Mouse (Mus musculus): ENCODE results near the gene Ube2r2.
A peak's percentile ranks its signal among the peaks of the same experiment; 100 is the strongest.

The Ube2r2 gene

DNA sequence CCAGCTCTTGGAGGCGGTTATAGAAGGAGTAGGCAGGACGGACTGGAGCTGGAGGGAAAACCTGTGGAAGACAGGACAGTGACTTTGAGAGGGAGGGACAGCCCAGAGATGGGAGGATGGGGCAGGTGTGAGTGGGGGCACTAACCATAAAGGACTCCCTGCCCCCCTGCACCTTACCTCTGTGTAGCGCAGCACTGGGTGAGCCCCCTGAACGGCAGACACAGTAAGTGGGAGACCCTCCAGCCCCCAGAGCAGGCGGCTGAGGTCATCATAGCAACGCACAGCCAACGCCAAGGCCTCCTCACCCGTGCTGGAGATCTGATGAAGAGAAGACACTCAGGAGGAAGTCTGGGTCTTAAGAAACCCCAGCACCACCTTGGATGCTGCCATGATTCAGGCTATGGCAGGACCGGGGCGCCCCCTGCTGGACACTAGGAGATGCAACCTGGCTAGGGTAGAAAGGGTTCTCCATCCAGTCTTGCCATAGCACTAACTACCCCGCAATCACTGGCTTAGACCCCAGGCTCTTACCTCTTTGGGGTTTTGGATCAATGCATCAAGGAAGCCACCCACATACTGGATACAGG, 16.7 kb upstream of the Ube2r2 start:
- DNase-seq (ENCODE audit: low spot score in 2 of 2) = peak in 1 of 2 experiments; percentile 27

DNA sequence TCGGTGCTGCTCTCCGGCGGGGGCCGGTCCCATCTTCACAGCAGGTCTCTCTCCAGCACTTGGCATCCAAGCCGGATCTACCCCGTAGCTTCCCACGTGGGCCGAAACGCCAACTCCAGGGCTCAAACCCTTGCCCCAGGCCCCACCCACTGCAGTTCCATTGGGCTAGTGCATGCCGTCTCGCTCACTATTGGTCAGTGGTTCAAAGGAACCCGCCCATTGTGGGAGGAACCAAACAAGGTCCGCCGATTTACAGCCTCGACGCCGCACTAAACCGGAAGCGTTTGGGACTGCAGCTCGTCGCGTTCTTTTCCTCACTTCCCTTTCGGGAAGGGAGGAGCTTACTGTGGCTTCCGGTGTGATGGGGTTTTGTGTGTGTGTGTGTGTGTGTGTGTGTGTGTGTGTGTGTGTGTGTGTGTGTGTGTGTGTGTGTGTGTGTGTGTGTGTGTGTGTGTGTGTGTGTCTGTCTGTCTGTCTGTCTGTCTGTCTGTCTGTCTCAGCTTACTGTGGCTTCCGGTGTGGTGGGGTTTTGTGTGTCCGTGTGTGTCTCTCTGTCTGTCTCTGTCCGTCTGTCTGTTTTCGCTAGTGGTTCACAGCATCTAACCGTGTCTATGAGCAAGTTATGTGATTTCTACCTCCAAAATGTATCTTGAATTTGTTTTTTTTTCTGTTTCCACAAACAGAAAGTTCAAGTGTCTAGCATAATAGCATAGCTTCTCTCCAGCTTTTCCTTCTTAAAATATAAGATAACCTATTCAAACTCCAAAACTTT, 11.2 kb upstream of the Ube2r2 start, which contains the start of gene Nol6:
Nol6 (minus strand) TSS at position 276 of the 772 bp plus-strand sequence.
- DNase-seq (ENCODE audit: low spot score in 2 of 2) = peak; percentile 99

DNA sequence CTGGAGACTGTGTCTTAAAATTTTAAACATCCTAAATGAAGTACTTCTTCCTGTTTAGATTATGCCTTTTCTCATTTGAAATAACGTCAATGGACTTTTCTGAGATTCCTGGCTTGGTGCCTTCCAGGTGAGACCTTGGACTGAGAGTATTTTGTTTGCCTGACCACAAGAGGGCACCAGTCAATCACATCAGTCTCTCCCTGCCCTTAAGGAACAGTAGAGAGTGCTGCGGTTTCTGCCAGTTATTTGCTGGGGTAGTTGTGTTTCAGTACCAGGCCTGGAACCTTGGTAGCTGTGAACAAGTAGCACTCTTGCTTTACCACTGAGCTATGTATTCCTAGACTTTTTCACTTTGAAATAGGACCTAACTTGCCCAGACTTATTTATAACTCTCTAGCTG, 6.1 kb upstream of the Ube2r2 start:
- peak; percentile 50 to 54 for DNase-seq (ENCODE audit: low spot score in 2 of 2)

DNA sequence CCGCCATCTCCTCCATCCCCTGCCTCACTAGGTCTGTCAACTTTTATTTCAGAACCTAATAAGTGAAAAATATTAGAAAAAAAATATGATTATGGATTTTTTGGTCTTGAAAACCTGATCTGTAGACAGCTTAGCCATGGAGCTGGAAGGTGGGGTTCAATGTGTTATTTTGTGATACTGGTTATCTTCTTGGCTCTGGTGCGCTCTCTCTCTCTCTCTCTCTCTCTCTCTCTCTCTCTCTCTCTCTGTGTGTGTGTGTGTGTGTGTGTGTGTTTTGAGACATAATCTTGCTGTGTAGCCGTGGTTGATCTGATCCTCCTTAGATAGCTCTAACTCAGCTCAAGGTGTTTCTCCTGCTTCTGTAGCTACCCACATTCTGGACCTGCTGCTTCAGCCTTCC, 5.7 kb upstream of the Ube2r2 start:
- DNase-seq (ENCODE audit: low spot score in 2 of 2) = no peak

DNA sequence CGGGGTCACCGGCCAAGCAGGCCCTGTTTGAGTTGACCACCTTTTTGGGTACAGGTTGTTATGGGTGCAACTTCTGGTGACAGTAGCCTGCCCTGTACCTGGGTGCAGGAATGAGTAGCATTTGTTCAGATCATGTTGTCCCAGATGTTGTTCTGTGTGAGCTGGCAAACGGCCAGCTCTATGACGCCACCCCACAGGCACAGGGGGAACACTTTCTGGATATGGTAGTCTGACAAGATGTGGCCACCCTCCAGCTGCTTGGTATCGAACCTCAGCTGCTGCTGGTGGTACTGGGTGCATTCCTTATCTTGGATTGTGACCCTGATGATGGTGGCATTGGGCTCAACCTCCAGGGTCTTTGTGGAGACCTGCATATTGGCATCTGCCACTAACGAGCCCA, 3.1 kb upstream of the Ube2r2 start:
- no peak for DNase-seq (ENCODE audit: low spot score in 2 of 2)

DNA sequence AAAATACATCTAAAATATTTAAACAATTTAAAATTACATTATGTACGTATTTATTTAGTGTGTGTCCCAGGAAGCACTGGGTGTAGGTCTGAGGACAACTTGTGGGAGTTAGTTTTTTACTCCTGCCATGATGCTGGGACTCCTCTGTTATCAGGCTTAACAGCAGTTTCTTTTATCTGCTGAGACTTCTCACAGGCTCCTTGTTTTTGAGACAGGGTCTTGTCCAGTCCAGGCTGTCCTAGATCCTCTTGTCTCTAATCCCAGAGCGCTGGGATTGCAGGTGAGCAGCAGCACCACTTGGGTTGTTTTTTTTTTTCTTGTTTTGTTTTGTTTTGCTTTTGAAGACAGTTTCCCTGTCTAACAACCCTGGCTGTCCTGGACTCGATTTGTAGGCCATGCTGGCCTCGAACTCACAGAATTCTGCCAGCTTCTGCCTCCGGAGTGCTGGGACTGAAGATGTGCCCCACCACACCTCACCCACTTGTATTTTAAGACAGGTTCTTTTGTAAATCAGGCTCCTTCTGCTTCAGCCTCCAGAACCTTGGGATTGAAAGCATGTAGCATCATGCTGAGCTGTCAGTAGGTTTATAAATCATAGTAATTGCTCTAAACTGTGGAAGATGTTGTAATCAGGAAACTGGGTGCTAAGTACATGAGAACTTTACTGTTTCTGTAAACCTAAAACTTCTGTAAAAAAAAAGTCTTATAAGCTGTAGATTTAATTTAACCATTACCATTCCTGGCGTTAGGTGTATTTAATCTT, 1.8 kb upstream of the Ube2r2 start:
- DNase-seq (ENCODE audit: low spot score in 2 of 2) = no peak

DNA sequence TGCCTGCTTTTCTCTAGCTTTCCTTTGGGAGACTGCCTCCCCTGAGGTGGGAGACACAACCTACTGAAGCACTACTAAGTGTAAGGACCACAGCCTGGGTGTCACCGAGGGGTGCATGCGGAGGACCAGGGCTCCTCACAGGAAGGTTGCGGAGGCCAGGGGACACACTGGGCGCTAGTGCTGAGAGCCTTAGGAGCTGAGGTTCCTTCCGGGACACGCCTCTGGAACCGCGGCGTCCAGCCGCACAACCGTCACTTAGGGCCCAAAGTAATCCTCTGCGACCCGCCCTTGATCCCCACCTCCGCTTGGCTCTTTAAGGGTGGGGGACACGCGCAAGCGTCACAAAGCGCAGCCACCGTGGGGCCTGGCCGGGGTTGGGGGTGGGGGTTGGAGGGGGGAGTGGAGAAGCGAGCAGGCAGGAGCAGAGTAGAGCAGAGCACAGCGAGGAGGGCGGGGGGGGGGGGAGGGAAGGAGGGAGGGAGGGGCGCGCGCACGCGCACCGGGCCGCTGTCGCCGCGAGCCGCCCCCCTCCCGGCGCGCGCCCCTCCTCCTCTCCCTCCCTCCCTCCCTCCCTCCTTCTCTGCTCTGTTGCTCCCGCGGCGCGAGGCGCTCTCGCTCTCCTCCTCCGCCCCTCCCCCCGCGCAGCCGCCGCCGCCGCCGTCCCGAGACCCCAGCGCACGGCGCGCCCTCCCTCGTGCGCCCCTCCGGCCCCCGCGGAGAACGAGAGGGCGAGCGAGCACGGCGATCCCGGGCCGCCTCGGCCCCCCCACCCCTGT, 420 bp upstream of the Ube2r2 start:
- DNase-seq (ENCODE audit: low spot score in 2 of 2) = peak; percentile 83 to 84

DNA sequence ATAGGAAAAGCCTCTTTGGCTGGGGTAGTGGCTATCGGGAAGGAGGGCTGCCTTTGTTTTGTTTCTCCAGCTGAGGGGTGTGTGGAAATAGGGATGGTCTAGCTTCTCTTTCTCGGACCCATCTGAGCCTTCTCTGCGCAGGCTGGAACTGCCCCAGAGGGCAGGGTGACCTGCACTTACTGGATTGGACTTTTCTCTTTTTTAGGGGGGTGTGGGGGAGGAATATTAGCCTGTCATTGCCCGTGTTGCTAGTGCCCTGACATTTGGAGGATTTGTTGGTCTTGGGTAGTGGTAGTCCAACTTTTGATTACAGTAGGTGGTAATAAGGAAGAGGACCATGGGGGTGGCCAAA, 887 bp downstream of the Ube2r2 start:
- peak; percentile 58 to 63 for DNase-seq (ENCODE audit: low spot score in 2 of 2)

DNA sequence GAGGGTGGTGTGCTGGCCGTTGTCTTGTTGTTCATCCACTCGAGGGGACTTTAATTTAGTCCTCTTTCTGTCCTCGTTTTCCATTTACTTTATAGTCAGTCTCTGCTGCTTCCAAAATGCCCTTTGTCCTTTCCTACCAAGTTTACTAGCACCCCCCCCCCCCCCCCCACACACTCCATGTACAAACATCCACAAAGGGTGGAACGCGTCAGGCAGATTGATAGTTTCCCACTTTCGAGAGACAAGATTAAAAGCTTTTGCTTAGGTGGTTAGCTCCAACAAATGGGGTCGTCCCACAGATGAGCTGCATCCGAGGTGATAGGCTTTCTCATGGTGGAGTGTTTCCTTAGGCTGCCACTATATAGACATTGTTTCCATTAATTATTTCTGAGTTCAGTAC, 1.3 kb downstream of the Ube2r2 start:
- no peak for DNase-seq (ENCODE audit: low spot score in 2 of 2)

DNA sequence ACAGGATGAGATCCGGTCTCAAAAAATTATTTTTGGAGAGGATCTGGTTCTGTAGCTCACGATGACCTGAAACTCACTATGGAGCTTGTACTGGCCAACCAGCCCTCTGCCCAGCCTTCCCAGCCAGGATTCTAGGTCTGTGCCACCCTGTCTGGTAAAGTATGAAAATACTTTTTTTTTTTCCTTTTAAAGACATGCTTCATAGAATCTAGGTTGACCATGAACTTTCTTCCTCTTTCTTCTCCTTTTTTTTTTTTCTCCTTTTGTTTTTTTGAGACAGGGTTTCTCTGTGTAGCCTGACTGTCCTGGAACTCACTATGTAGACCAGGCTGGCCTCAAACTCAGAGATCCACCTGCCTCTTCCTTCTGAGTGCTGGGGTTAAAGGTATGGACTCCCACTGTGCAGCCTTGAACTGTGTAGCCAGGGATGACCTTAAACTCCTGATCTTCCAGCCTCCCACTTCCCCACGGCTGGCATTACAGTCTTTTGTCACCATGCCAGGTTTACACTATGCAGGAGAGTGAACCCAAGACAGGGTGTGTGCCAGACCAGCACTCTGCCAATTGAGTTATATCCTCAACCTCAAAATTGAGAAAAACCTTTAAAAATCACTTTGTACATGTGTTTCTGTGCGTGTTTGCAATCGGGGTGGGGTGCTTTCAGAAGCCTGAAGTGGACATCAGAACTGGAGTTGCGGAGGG, 4.8 kb downstream of the Ube2r2 start:
- no peak for DNase-seq (ENCODE audit: low spot score in 2 of 2)

DNA sequence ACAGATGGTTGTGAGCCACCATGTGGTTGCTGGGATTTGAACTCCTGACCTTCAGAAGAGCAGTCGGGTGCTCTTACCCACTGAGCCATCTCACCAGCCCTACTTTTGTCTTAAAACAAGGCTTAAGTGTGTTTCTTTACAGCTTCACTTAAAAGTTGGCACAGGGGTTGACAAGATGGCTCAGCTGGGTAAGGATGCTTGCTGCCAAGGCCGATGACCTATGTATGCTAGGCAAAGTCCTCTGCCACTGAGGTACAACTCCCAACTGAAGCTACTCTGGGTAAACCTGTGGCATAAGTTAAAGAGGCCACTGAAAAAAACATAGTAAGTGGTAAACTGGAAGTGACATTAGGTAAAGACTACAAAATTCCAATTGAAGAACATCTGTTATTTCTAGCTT, 7.1 kb downstream of the Ube2r2 start:
- no peak for DNase-seq (ENCODE audit: low spot score in 2 of 2)

DNA sequence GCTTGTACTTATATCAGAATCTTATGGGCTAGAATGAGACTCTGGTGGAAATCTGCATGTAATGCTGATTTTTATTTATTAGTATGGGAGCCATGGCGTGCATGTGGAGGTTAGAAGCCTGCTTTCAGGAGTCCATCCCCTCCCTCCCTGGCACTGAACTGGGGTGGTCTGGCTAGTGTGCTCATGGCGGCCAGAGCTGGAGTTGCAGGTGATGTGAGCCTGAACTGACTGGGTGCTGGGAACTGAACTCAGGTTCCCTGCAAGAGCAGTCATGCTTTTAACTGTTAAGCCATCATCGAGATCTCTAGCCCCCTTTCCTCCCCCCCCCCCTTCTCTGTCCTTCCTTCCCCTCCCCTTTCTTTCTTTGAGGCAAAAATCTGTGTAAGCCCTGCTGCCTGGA, 14.3 kb downstream of the Ube2r2 start:
- DNase-seq (ENCODE audit: low spot score in 2 of 2) = no peak

DNA sequence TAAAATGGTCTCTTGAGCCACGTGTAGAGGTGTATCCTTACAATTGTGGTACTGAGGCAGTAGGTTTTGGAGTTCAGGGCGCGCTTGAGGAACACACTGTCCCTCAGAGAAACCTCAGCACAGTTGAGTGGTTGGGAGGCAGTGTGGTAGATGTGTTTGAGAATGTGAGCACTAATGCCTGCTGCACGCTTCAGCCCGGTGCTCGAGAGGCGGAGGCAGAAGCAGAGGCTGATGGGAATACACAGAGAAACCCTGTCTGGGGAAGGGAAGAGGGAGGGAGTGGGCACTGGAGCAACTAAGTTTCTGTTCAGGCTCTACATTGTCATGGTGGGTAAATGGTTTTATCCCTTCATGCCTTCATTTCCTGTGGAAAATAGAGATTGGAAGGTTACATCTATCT, 15.6 kb downstream of the Ube2r2 start:
- no peak for DNase-seq (ENCODE audit: low spot score in 2 of 2)

DNA sequence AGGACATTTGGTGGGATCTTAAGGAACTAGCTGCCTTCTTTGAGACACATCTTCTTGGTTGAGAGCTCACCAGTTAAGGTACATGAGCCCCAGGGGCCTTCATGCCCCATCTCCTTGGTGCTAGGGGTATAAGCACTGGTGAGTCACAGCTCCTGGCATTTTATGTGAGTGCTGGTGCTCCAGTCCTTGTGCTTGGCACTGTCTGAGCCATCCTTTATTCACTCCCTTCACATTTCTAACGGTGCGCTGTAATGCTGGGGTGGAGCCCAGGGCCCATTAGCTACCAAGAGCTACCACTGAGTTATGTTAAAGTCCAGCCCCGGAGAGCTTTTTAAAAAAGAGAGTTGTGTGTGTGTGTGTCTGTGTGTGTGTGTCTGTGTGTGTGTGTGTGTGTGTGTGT, 17.6 kb downstream of the Ube2r2 start:
- DNase-seq (ENCODE audit: low spot score in 2 of 2) = no peak

DNA sequence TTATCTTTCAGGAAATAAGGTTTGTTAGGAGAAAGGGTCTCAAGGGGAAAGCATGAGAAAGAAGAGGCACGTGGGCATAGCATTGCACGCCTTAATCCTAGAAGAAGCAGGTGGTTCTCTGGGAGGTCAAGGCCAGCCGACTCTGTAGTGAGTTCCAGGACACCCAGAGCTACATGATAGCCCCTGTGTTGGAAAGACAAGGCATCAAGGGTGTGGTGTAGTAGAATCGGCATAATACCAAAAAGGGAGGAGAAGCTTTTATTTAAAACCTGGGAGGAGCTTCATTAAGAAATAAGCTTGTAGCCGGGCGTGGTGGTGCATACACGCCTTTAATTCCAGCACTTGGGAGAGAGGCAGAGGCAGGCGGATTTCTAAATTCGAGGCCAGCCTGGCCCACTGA, 21.4 kb downstream of the Ube2r2 start:
- DNase-seq (ENCODE audit: low spot score in 2 of 2) = no peak

DNA sequence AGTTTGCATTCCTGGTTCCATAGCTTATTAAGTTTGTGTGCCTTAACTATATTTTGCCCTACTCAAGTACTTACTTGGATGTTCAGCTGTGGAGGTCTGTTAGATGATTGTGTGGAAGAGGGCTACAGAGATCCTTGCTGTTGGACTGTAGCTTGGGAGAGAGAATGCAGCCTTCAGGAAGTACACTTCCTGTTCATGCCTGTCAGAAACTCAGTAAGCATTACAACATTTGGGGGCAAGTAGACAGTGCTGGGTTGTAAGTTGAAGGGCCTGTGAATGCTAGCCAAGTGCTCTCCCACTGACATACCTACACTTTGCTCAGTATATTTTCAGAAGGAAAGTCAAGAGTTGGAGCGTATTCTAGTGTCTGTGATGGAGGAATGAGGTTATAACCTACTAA, 22.7 kb downstream of the Ube2r2 start:
- no peak for DNase-seq (ENCODE audit: low spot score in 2 of 2)

DNA sequence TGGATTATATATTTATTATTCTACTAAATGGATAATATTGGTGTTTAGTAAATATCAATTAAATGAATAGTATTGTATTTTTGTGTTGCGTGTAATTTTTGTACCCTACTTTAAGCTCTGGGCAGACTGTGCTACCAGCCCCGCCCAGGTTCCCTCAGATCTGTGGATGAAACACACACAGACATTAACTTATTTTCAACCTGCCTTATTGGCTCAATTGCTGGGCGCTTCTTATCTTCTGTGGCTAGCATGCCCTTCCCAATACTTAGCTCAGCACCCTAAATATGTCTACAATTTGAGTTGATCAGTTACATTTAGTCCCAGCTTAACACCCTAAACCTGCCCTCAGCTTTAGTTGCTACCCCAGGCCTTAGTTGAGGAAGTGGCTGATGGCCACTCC, 25.7 kb downstream of the Ube2r2 start:
- DNase-seq (ENCODE audit: low spot score in 2 of 2) = no peak

DNA sequence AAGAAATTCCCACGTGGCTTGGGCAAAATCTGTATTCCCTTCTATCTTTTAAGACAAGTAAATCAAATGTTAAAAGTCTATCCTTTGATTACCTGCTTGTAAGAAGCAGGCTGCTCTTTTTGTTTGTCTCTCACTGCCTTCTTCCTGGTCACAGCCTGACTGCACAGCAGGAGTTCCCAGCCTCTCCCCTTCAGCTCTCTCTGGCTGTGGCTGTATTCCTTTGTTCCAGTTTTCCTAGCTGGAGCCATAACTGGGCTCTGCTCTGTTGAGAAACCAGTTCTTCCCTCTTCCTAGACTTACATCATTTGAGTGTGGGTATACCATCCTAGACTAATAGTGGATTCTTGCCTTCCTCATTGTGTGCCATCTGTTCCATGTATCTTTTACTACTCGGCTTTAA, 29.4 kb downstream of the Ube2r2 start:
- DNase-seq (ENCODE audit: low spot score in 2 of 2) = no peak

DNA sequence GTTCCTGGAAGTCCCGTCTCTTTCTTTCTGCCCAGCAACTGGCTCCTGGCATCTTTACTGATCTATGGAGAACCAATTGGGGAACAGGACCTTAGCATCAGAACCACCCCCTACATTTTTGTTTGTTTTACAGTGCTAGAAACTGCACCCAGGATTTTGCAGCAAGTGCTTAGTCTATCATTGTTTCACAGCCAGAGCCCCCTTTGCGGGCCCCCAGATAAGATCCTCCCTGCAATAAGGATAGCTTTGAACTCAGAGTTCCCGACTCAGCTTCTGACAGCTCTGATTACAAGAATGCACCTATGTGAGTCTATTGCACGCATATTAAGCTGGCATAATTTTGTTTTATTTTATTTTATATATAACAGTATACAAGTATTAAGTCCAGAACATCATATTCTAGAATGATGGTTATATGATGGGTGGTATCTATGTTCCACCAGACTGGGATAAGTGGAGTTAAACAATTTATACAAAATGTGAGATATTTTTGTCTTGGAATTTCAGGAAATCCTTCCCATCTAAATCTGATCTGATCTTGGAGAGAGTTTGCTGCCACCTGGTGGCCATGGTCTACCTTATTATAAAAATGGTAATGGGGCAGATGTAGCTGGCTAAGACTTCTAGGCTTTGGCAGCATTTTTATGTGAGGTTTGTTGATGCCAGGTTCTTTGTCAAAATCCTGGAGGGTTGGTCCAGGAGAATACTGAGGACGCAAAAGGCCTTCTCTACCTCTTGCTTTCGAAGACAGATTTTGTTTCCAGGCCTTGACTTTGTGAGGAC, 30.3 kb downstream of the Ube2r2 start:
- DNase-seq (ENCODE audit: low spot score in 2 of 2) = peak; percentile 27 to 62

DNA sequence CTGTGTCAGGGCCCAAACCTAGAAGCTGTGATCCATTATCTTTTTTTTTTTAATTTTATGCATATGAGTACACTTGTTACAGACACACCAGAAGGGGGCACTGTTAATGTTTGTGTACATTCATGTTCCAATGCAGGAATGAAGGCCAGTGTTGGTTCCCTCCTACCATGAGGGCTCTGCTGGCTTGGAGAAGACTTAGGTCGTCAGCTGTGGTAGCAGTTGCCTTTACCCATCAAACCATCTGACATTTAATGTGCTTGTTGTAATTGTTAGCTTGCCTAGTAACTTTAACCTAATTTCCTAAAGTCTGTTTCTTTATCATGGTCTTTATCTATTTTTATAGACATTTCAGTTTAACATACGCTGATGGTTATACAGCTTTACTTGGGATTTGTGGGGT, 35.4 kb downstream of the Ube2r2 start:
- no peak for DNase-seq (ENCODE audit: low spot score in 2 of 2)

DNA sequence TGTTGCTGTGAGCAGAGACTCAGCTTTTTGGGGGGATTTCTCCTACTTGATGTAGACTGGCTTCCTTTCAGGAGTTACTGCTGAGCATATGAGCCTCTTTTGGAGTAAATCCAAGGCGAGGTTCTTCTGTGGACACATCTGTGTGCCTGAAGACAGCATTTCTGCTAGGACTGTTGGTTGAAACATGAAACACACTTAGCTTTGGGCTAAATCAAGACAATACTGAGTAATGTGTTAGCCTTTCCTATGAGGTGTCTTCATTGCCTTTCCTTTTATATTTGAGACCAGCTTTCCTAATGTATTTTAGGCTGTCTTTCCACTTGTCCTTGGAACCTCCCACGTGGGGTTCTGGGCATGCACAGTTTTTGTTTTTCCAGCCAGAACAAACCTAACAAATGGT, 39.1 kb downstream of the Ube2r2 start:
- no peak for DNase-seq (ENCODE audit: low spot score in 2 of 2)

All from heart, adult 9 months (tissue).